Mouse (Mus musculus) bone marrow, adult 2 months (tissue): Measurements from ENCODE around the gene Ints3.

Source experiments
- CTCF ChIP-seq: fragments of 200-500 bp; IDR thresholded peaks from 2 replicates; pipeline ENCODE4 v1.5.1; 2011; ENCODE audit warnings: low read length, control low read depth; ENCODE audit not compliant: control insufficient read depth, insufficient read depth
- POLR2A ChIP-seq: fragments of 200-500 bp; IDR thresholded peaks from 2 replicates; pipeline ENCODE4 v1.6.1; 2011; ENCODE audit warnings: low read depth, mild to moderate bottlenecking, control low read depth, low read length, borderline replicate concordance; ENCODE audit not compliant: control insufficient read depth

DNA sequence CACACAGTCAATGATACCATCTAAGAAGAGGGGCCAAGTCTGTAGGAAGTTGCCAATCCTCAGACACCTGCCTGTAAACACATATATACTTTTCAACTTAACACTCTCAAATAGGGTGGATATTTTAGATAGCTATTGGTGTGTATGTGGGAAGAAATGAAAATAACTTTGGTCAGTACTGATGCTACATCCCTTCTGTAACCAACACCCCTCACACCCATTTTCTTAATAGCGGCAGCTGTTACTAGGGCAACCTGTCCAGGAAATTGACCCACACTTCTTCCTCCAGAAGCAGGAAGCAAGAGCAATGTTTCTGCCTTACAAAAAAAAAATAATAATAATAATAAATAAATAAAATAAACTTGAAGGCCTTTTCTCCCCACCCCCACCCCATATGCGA, 1.1 kb downstream of the Ints3 start:
- TF ChIP-seq CTCF (no peak), POLR2A (no peak)
